In genomic region chr11:8664393-8664743, GRCm38 (mm10) we compare ENCODE assay signal across 8 mouse cellular contexts. TPM values are rescaled to one million over a fixed set of nuclear protein-coding genes. Genes with fewer than 3 reads are reported as not detected.
A peak's percentile ranks its signal among the peaks of the same experiment; 100 is the strongest.
DNase-seq lines count a peak whose midpoint lies in the region; ATAC-seq and TF ChIP-seq lines count a peak whose summit lies in the region.

Tns3 (minus strand) TSS chr11:8664535.

- peak; percentile 55; the same call in 1 of the 2 replicates for ATAC-seq in forebrain, embryonic 15.5 days (replicated peaks)
- ATAC-seq in hindbrain, embryonic 12.5 days (ENCODE audit: low FRiP score): peak; percentile 79
- ATAC-seq in stomach, embryonic 15.5 days (ENCODE audit: insufficient read depth, low FRiP score, low read depth): peak; percentile 69

- peak within 1 kb of the TSS; percentile 98 for H3K4me2 ChIP-seq in forebrain, embryonic 15.5 days (replicated peaks)
- H3K4me2 ChIP-seq in hindbrain, embryonic 12.5 days (replicated peaks): peak within 1 kb of the TSS; percentile 94
- peak within 1 kb of the TSS; percentile 81 for H3K4me2 ChIP-seq in stomach, embryonic 15.5 days

- peak; percentile 41 to 51 for DNase-seq in cerebellum, adult 2 months
- DNase-seq in cerebellum, adult 11-12 months: no peak
- peak; percentile 82 for DNase-seq in adrenal gland, postnatal 10 days
- no peak for DNase-seq in left cerebral cortex, adult 8-10 months (ENCODE audit: low spot score in 2 of 2)
- DNase-seq in lung, postnatal 36 days: peak; percentile 69

- no peaks in the 10 kb centered on the region for H3K27me3 ChIP-seq in cerebellum, adult 2 months (ENCODE audit: control insufficient read depth, insufficient read depth, low read length)
- no peaks in the 10 kb centered on the region for H3K27me3 ChIP-seq in forebrain, embryonic 15.5 days
- H3K27me3 ChIP-seq in hindbrain, embryonic 12.5 days: peaks cover 21% of the 10 kb centered on the region
- H3K27me3 ChIP-seq in stomach, embryonic 15.5 days (replicated peaks): no peaks in the 10 kb centered on the region

- peaks cover 4% of the 10 kb centered on the region; the same call in 1 of the 2 replicates for H3K4me1 ChIP-seq in cerebellum, adult 2 months (ENCODE audit: control insufficient read depth, insufficient read depth, low read length)
- peaks cover 20% of the 10 kb centered on the region for H3K4me1 ChIP-seq in forebrain, embryonic 15.5 days
- peaks cover 6% of the 10 kb centered on the region for H3K4me1 ChIP-seq in hindbrain, embryonic 12.5 days
- H3K4me1 ChIP-seq in stomach, embryonic 15.5 days: peaks cover 20% of the 10 kb centered on the region

- no peak for TF ChIP-seq POLR2A in cerebellum, adult 2 months (IDR thresholded peaks at IDR 0.05; ENCODE audit: borderline replicate concordance, insufficient read depth, low read length)

- no peak within 1 kb of the TSS for H3K27ac ChIP-seq in cerebellum, adult 2 months (ENCODE audit: insufficient read depth, low read length)
- H3K27ac ChIP-seq in forebrain, embryonic 15.5 days (replicated peaks): peak within 1 kb of the TSS; percentile 25
- H3K27ac ChIP-seq in hindbrain, embryonic 12.5 days: peak within 1 kb of the TSS; percentile 52
- H3K27ac ChIP-seq in stomach, embryonic 15.5 days: peak within 1 kb of the TSS; percentile 95

- 0% methylated on average over 37 of the region's 37 CpGs for WGBS in cerebellum, adult 2 months
- 0% methylated on average over 37 of the region's 37 CpGs for WGBS in forebrain, embryonic 15.5 days
- WGBS in hindbrain, embryonic 12.5 days: 1% methylated on average over 37 of the region's 37 CpGs
- under 1% methylated on average over 37 of the region's 37 CpGs for WGBS in stomach, embryonic 15.5 days

- no peak for TF ChIP-seq CTCF in cerebellum, adult 2 months (IDR thresholded peaks at IDR 0.05; ENCODE audit: borderline replicate concordance, insufficient read depth, low read depth, low read length)

- H3K4me3 ChIP-seq in cerebellum, adult 2 months (replicated peaks; ENCODE audit: insufficient read depth, low read depth, low read length): peak within 1 kb of the TSS; percentile 54
- H3K4me3 ChIP-seq in forebrain, embryonic 15.5 days: peak within 1 kb of the TSS; percentile 61
- H3K4me3 ChIP-seq in hindbrain, embryonic 12.5 days: peak within 1 kb of the TSS; percentile 63
- H3K4me3 ChIP-seq in stomach, embryonic 15.5 days (replicated peaks): peak within 1 kb of the TSS; percentile 78

- no peaks in the 10 kb centered on the region for H3K36me3 ChIP-seq in forebrain, embryonic 15.5 days
- no peaks in the 10 kb centered on the region for H3K36me3 ChIP-seq in hindbrain, embryonic 12.5 days
- H3K36me3 ChIP-seq in stomach, embryonic 15.5 days: no peaks in the 10 kb centered on the region

- peak within 1 kb of the TSS; percentile 70 for H3K9ac ChIP-seq in forebrain, embryonic 15.5 days (replicated peaks)
- peak within 1 kb of the TSS; percentile 82 for H3K9ac ChIP-seq in hindbrain, embryonic 12.5 days
- H3K9ac ChIP-seq in stomach, embryonic 15.5 days: peak within 1 kb of the TSS; percentile 87

- H3K9me3 ChIP-seq in forebrain, embryonic 15.5 days: no peaks in the 10 kb centered on the region
- H3K9me3 ChIP-seq in hindbrain, embryonic 12.5 days (replicated peaks): no peaks in the 10 kb centered on the region
- no peaks in the 10 kb centered on the region for H3K9me3 ChIP-seq in stomach, embryonic 15.5 days

RNA-seq across cellular contexts. Expression of gene Tns3, which starts in this region (rescaled TPM):
- 29.2 and 34.2 TPM in 2 replicates for polyA plus RNA-seq in cerebellum, adult 2 months (2012; rRNA removed)
- 10 to 100 TPM; 36.5 to 38.5 TPM for total RNA-seq in adrenal gland, postnatal 10 days (2021)
- 6.9 and 8.0 TPM in 2 replicates for polyA plus RNA-seq in forebrain, embryonic 15.5 days (2015; fragmentation: Nextera tagmentation; extraction: Ambion mirVana)
- 15.9 and 16.8 TPM in 2 replicates for polyA plus RNA-seq in hindbrain, embryonic 12.5 days (2016; fragmentation: Nextera tagmentation; extraction: Ambion mirVana)
- 10 to 100 TPM; 37.0 to 47.0 (median 41.1) TPM for total RNA-seq in left cerebral cortex, adult 8-10 months (2022)
- 26.9 and 28.9 TPM in 2 replicates for polyA plus RNA-seq in stomach, embryonic 15.5 days (2015; fragmentation: Nextera tagmentation; extraction: Ambion mirVana)

Comparison
In these comparisons a context has a peak if more than half of its experiments do, and no peak if none do; other contexts are left out.
1. DNase-seq: peak in cerebellum, adult 2 months (2 of 2), adrenal gland, postnatal 10 days (single experiment) and lung, postnatal 36 days (single experiment); none in cerebellum, adult 11-12 months (single experiment) and left cerebral cortex, adult 8-10 months (0 of 2).
2. Peak in every context shown above with its lines, with median percentiles within 50 percentile points of each other: H3K4me3 ChIP-seq, ATAC-seq, H3K4me2 ChIP-seq and H3K9ac ChIP-seq.